Mouse (Mus musculus): ENCODE results near the gene Snrpb2.

Snrpb2 gene

DNA sequence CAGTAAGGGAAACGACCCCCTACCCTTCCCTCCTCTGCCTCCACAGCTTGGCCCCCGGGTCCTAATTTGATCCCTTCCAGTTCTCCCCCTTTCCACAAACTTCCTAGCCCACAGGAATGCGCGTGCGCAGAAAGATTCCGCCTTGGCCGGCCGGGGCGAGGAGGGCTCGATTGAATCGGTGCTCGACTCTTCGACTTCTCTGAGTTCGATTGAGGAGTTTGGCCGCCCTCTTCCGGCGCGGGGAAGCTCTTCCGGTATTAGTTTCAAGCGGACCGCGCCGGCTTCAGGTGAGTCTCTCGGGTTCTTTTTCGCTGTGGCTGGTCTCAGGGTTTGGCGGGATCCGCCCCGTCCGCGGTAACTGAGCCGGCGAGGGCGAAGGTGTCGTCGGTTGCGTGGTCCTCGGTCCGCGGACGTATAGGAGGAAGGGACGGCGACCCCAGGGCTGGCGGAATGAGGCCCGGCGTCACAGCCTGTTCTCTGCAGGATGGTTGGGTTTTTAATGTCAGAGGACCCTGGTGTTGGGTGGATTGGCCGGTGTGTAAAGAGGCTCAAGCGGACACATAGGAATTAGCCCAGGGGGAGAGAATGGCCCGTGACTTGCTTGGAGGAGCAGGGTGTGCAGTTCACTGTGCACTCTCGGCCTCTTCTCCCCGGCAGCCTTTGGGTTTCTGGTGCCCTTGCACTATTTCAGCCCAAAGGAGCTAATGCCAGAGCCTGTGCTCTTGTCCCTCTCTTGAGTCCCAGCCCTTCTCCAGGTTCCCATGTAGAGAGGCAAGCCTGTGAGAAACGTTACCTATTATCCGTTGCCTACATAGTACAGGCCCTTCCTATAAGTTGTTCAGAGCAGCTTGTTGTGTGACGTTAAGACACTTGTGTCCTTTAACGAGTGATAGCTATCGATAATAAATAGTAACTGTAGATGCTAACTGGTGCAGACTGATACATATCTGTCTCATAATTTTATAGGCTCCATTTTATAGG is at the start of gene Snrpb2:
Gene Snrpb2, plus strand, starts transcription at position 228 of the 981 bp plus-strand sequence.
- peak; percentile 84 for DNase-seq

- no peak for DNase-seq
These were observed 49.8 kb upstream of the Snrpb2 start for GRCm38 (mm10) chr2:143013057-143013456.

GRCm38 (mm10) chr2:143018084-143018483 is 44.8 kb upstream of the Snrpb2 start:
- DNase-seq, result no peak

DNA sequence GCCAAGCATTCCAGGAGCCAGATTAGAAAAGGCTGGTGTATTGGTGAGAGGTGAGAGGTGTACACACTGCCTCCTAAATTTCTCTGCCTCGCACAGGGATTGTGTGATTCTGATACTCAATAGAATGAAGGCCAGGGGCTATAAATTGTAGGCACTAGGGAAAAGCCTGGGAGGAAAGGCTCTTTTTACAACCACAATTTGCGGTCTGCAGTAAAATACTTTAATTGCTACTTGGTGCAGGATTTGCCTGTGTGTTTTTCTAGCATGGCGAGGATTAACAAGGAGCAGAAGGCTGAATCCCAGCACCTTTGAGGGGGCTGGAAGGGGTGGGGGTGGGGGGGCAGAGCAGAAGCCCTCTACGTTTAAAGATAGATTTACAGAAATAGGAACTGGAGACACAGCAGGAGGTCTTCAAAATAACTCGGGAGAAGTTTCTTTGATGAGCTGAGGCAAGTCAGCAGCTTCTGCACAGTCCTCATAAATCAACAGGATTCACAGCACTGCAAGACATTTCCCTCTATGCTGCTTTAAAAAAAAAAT is 44.2 kb upstream of the Snrpb2 start:
- no peak for DNase-seq

DNA sequence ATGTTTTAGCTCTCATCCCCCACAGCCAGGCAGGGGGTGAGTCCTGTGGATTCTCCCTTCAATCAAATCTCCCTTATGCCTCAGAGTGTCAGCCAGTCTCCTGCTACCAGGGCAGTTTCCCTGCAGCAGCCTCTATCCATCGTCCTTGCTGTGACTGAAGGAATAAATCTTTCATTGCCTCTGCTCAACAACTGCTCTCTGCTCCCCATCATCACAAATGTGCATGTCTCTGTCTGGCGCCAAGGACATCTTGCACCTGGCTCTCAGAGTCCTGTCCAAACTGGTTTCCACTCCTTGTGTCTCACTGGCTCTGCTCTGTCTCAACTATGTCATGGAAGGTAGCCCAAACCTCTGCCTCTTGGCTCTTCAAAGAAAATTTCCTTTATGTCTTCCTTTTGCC is 43.1 kb upstream of the Snrpb2 start:
- no peak for DNase-seq

DNA sequence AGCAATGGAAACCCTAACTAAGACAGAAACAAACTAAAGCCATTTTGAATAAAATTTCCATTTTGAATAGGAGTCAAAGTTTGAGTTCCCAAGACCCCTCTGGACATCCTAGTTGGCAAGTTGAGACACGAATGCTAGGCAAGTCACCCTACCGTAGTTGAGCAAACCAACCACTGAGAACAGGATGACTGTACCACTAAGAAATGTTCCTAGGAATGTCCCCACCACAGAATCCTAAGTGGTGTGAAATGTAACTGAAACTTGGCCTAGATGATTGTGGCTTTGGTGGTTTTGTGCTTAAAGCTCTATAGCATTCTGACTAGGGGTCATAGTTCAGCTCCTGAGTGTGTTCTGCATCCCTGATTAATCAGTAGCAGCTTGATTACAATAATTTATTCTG is 39.5 kb upstream of the Snrpb2 start:
- no peak for DNase-seq

DNA sequence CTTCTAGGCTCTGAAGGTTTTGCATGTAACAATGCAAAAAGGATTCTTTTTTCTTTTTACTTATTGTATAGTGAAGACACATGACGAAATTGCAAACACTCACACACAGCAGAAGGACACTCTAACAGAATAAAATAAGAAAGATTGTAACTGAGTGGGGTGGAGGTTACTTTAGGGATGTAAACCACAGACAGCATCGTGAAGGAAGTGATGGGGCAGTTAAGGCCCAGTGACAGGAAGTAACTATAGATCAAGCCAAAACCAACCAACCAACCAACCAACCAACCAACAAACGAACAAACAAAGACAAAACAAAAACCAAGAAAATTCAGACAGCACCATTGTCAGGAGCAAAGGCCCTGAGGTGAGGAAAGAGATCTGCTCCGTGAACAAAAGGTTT is 38.6 kb upstream of the Snrpb2 start:
- no peak for DNase-seq

- DNase-seq, result no peak
These were observed 31.6 kb upstream of the Snrpb2 start for GRCm38 (mm10) chr2:143031283-143031682.

- no peak for DNase-seq
These were observed 30.2 kb upstream of the Snrpb2 start for GRCm38 (mm10) chr2:143032378-143033255.

DNA sequence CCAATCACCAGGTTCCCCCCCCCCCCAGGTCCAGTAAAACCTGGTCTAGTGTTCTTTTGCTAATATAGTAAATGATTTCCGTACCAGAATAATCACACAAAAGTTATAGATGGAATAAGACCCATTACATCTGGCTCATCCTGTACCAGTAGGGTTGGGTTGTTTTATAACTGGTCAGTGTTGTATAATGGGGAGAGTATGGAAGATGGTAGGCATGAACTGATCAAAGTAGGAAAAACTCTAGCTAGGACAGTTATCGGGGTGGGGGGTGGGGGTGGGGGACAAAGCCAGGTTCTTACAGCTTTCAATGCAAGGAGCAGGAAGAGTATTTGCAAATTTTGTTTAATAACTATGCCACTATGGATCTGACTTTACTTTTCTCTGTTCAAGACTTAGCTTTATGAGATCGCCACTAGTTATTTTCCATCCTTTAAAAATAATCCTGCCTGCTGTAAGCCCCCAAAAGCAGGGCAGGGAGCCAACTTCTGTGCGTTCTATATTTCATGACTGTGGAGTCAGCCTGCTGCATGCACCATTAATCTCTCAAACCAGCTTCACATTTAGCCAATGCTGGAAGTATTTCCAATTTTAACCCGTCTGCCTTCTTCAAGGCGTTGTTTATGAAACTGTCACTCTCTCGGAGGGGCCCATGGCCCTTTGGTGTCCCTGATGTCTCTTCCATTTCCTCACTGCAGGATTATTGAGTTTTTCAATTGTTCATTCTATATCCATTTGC is 28.3 kb upstream of the Snrpb2 start:
- DNase-seq, result no peak

DNA sequence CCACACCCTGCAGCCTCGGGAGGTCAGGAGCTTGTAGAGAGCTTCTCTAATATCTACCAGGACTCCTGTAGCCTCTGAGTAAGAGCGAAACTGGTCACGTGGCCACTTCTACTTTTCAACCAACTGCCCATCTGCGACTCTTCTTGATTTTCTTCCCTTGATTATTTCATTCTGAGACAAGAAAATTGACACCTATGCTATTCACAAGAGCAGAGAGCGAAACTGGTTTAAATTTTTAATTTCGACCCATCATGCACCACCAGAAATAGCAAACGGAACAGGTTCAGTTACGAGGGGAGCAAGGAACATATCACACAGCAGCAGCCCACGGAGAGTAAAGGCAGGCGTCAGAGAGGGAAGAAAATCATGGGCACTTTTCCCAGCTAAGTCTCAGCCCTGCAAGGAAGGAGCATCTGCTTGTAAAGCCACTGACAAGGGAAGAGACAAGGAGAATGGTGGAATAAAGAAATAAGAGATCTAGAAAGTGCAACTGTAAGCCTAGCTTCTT is 27.7 kb upstream of the Snrpb2 start:
- no peak for DNase-seq

- DNase-seq, result no peak
These were observed 21.2 kb upstream of the Snrpb2 start for GRCm38 (mm10) chr2:143041596-143041995.

GRCm38 (mm10) chr2:143055251-143055650 is 7.6 kb upstream of the Snrpb2 start:
- DNase-seq, result no peak

GRCm38 (mm10) chr2:143056736-143057135 is 6.1 kb upstream of the Snrpb2 start:
- DNase-seq, result no peak

DNA sequence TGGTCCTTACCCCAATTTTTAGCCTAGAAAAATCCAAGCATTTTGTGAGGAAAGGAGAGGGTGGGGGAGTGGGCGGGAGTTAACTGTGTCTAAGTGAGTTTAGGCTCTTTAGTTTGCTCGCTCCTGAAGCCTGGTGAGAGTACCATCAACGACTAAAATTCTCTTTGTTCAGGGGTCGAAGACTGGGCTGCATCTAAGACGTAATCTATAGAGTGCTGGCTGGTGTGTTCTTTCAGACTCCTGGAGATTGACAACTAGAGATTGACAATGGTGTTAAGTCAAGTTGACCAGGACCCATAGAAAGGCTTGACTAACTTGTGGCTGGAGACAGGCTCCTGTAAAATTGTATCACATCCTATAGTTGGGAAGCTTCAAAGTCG is 417 bp upstream of the Snrpb2 start:
- no peak for DNase-seq

GRCm38 (mm10) chr2:143065914-143066313 is 3.1 kb downstream of the Snrpb2 start:
- DNase-seq, result no peak

- DNase-seq, result no peak
These were observed 15.5 kb downstream of the Snrpb2 start, which contains the start of gene Otor for GRCm38 (mm10) chr2:143078198-143078851. Gene Otor (plus strand): TSS chr2:143078473.

- DNase-seq, result no peak
These were observed 18.9 kb downstream of the Snrpb2 start for GRCm38 (mm10) chr2:143081693-143082092.

DNA sequence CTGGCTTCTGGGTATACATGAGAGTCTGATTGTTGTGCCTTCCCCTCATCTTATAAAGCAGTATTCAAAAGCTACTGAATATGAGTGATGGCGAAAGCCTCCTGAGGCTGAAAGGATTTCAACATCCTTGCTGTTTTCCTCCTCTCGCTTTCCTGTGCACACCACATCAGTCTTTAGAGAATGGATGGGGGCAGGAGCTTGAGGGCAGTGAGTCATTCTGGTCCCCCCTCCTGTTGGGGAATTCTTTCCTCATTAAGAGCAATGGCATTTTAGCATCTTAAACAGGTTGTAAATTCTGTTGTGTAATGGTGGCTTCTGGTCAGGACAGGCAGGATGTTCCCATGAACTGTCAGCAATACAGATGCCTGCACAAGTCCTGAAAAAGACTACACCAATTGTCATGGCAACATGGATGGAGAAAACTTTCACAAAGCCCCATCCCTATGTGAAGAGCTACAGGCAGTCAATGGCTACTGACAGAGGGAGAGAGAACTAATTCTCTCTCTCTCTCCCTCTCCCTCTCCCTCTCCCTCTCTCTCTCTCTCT is 22.1 kb downstream of the Snrpb2 start:
- no peak for DNase-seq

DNA sequence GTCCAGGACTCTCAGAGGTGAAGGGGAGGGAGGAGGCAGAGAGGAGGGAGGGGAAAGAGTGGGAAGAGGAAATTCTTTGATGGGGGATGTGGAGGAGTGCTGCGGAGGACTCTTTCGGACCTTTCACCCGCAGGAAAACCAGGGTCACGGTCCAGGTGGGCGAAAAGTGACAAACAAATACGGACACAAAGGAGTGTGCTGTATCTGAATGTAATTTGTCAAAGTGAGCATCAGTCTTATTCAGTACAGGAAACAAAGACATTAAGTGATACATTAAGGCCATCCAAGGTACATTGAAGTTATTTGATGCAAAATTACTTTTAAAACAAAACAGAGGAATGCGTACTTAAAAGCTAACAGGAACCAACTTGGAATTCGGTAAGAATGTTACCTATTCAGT is 27.0 kb downstream of the Snrpb2 start:
- DNase-seq, result no peak

DNA sequence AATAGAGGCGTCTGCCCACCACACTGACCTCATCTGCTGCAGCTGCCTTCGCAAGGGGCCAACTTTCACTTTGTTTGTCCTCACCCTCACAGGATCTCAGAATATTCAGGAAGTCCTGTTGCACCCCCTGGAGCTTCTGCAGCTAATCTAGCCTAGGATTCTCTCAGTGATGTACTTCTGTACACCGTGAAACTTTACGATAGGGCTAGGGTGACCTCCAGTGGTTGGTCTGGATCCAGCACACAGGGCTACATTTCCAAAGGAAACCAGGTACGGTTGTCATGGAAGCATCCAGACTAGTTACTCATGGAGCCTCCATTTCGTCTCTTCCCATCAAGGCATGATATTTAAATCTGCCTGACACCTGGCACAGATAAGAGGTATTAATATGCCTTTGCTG is 30.9 kb downstream of the Snrpb2 start:
- DNase-seq, result no peak

DNA sequence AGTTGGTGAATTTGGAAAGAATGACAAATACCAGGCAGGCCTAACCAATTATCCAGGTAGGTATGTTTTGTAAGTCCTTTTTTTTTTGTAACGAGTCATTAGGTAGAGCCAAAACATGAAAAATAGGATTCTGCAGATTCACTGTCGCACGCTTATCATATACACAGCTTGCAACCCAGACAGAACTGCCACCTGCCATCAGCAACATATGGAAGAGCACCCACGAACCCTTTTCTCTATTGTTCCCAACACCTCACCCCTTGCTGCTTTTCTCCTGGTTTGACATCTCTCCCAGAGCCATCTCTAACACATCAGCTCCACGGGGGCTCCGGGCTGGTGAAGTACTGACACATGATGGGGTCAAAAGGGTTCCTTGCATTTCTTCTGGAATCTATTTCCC is 31.9 kb downstream of the Snrpb2 start:
- DNase-seq, result no peak

Data from cerebellum, adult 11 months (tissue).